Mouse (Mus musculus) lung, adult 2 months (tissue): Measurements from ENCODE around the gene Capn10.

Experiments used
- CTCF ChIP-seq: fragments of 200-500 bp; IDR thresholded peaks from 2 replicates; pipeline ENCODE4 v1.5.1; 2011; ENCODE audit warnings: mild to moderate bottlenecking, low read length, control low read depth; ENCODE audit not compliant: insufficient read depth
- POLR2A ChIP-seq: fragments of 200-500 bp; IDR thresholded peaks from 2 replicates; pipeline ENCODE4 v1.6.1; 2011; ENCODE audit warnings: low read depth, mild to moderate bottlenecking, control low read depth, low read length, borderline replicate concordance; ENCODE audit errors: extremely low read depth

GRCm38 (mm10) chr1:92907632-92908360, 26.4 kb upstream of the Capn10 start:
- TF ChIP-seq CTCF (no peak), POLR2A (no peak)
